Mouse (Mus musculus) embryonic facial prominence, embryonic 11.5 days (tissue): ENCODE data around the gene Tlcd2. TPM values are rescaled to one million over a fixed set of nuclear protein-coding genes. Genes with fewer than 3 reads are reported as not detected.

Experiments
- ATAC-seq: fragments of 200-750 bp; cut with Nextera tagmentation; replicated peaks from 2 replicates; pipeline ENCODE4 v1.8.0; 2017; ENCODE audit warnings: low read depth; ENCODE audit not compliant: insufficient number of reproducible peaks, low FRiP score, low TSS enrichment
- DNase-seq: peaks from one replicate; pipeline ENCODE4 v3.0.0-alpha.2; 2015; ENCODE audit warnings: low spot score
- H3K27ac ChIP-seq: fragments of 300-500 bp; sonication (generic); replicated peaks from 2 replicates; pipeline ENCODE4 v1.5.1; 2014; ENCODE audit warnings: mild to moderate bottlenecking, low read depth, low read length, control low read depth
- H3K27me3 ChIP-seq: fragments of 300-500 bp; sonication (generic); 2 replicates; pipeline ENCODE4 v1.6.1; 2014; ENCODE audit warnings: mild to moderate bottlenecking, low read length, moderate library complexity, mixed read lengths; ENCODE audit not compliant: control insufficient read depth, insufficient read depth
- H3K36me3 ChIP-seq: fragments of 300-500 bp; sonication (generic); replicated peaks from 2 replicates; pipeline ENCODE4 v1.6.1; 2014; ENCODE audit warnings: low read depth, mild to moderate bottlenecking, low read length, moderate library complexity, mixed read lengths; ENCODE audit not compliant: control insufficient read depth, insufficient read depth
- H3K4me1 ChIP-seq: fragments of 300-500 bp; sonication (generic); 2 replicates; pipeline ENCODE4 v1.6.1; 2014; ENCODE audit warnings: low read length, mixed read lengths; ENCODE audit not compliant: control insufficient read depth, insufficient read depth
- H3K4me2 ChIP-seq: fragments of 300-500 bp; sonication (generic); 2 replicates; pipeline ENCODE4 v1.6.1; 2014; ENCODE audit warnings: low read depth, mild to moderate bottlenecking, control low read depth, low read length, moderate library complexity
- H3K4me3 ChIP-seq: fragments of 300-500 bp; sonication (generic); 2 replicates; pipeline ENCODE4 v1.5.1; 2014; ENCODE audit warnings: low read depth, low read length, control low read depth
- H3K9ac ChIP-seq: fragments of 300-500 bp; sonication (generic); replicated peaks from 2 replicates; pipeline ENCODE4 v1.6.1; 2014; ENCODE audit warnings: mild to moderate bottlenecking, control low read depth, low read length
- H3K9me3 ChIP-seq: fragments of 300-500 bp; sonication (generic); replicated peaks from 2 replicates; pipeline ENCODE4 v1.6.1; 2016; ENCODE audit warnings: mild to moderate bottlenecking, low read length, inconsistent platforms, mixed read lengths; ENCODE audit not compliant: control insufficient read depth
- WGBS: fragments of 180-500 bp; shearing (Covaris S2); extraction: QIAGEN DNeasy Blood & Tissue Kit; methylation state at CpG from one replicate; pipeline ENCODE4 v1.1.7; 2014; 5-methylcytosine and 5-hydroxymethylcytosine counted together
- polyA plus RNA-seq: library from polyadenylated mRNA; unstranded; fragments of >200 nt; fragmentation: Nextera tagmentation; extraction: Ambion mirVana; gene quantifications from 2 replicates; pipeline ENCODE4 v1.2.1, GENCODE M21; 2014

Gene Tlcd2
- polyA plus RNA-seq, 1 experiment from 2014 or later = 15.4 TPM

DNA sequence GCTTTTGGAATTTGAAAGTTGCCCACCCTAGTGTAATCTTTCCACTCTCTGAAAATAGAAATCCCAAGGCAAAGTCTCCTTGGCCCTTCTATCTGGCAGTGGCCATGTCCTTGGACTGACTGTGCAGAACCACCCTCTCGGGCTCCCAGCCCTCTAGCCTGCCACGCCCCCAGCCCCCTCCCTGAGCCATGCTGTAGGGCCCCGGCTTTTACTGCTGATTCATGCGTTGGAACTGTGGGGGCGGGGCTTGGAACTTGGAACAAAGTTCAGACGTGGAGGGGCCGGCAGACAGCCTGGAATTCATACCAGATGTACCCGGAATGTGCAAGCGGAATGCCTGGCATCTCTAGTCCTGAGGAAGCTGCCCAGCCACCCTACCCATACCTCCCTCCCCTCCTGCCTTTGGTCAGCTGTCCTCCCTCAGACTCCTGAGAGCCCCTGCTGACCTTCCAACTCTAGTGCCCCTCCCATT, 1.4 kb downstream of the Tlcd2 start:
- peak; percentile 95 for DNase-seq
- WGBS = 2% methylated on average over 9 of the region's 9 CpGs
- H3K36me3 ChIP-seq = no peaks in the 10 kb centered on the region
- peak overlapping the region; percentile 63; the same call in 1 of the 2 replicates for H3K4me3 ChIP-seq
- peak overlapping the region; percentile 44; the same call in 1 of the 2 replicates for H3K27ac ChIP-seq
- H3K4me2 ChIP-seq = peak overlapping the region; percentile 95
- peaks cover 6% of the 10 kb centered on the region; the same call in 1 of the 2 replicates for H3K4me1 ChIP-seq
- H3K9ac ChIP-seq = no peak overlapping the region; the same call in 1 of the 2 replicates
- no peaks in the 10 kb centered on the region for H3K9me3 ChIP-seq
- H3K27me3 ChIP-seq = no peaks in the 10 kb centered on the region
- no peak for ATAC-seq

DNA sequence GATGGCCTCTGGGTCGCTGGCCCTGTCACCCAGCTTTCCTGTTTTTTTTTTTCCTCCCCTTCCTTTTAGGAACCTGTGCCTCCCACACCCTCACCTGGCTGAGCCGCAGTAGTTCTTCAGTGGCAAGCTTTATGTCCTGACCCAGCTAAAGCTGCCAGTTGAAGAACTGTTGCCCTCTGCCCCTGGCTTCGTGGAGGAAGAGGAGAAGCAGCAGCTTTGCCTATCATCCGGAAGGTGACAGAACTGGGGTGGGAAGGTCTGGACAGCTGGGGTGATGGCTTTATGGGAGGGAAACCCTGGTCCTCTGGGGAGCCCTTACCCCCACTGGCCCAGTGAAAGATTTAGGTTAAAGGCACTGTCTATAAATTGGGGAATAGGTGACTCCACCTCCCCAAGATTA, 2.1 kb downstream of the Tlcd2 start:
- no peak overlapping the region for H3K27ac ChIP-seq
- no peak overlapping the region for H3K4me3 ChIP-seq

DNA sequence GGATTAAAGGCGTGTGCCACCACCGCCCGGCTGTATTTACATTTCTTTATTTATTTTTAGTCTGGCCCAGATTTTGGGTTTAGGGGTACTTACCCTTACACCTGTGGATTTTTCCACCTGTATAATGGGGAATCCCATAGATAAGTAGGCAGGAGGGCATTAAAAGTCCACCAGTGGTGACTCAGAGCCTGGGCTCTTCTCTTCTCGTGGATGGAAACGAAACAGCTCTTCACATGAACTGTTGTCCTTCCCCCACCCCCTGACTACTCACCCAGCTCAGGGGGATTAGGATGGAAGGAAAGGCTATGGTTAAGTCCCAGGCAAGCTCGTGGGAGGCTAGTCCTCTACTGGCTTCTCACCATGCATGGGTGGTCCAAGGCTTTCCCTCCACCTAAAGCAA, 2.9 kb downstream of the Tlcd2 start:
- WGBS = 90% methylated on average over 6 of the region's 6 CpGs
- Histone ChIP-seq H3K9ac (no peak overlapping the region), H3K27ac (no peak overlapping the region), H3K9me3 (no peaks in the 10 kb centered on the region), H3K36me3 (no peaks in the 10 kb centered on the region), H3K27me3 (no peaks in the 10 kb centered on the region), H3K4me2 (no peak overlapping the region), H3K4me3 (no peak overlapping the region), H3K4me1 (peaks cover 6% of the 10 kb centered on the region; the same call in 1 of the 2 replicates)
- no peak for ATAC-seq
- no peak for DNase-seq

More for the DNA sequence above, 2.1 kb downstream of the Tlcd2 start:
- Histone ChIP-seq H3K9me3 (no peaks in the 10 kb centered on the region), H3K4me2 (no peak overlapping the region), H3K9ac (no peak overlapping the region), H3K27me3 (no peaks in the 10 kb centered on the region), H3K36me3 (no peaks in the 10 kb centered on the region), H3K4me1 (peaks cover 6% of the 10 kb centered on the region; the same call in 1 of the 2 replicates)
- WGBS = 59% methylated on average over 4 of the region's 4 CpGs
- ATAC-seq = no peak
- no peak for DNase-seq

DNA sequence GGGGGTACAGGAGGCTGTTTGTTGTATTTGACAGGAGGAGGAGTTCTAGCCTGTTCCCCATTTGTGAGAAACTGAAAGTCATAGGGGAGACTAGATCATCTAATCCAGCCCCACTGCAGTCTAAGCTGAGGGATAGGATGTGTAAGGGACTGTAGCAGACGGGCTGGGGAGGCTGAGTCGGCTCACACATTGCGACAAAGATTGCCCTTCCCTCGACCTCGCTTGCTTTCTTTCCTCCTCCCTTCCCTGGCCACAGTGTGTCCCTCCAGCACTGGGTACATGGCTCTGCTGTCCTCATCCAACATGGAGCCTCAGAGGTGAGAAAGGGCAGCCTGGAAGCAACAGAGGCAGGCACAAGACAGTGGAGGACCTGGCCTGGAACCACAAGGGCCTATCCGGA, 3.5 kb downstream of the Tlcd2 start:
- no peaks in the 10 kb centered on the region for H3K36me3 ChIP-seq
- H3K9me3 ChIP-seq = no peaks in the 10 kb centered on the region
- no peak overlapping the region for H3K4me2 ChIP-seq
- peaks cover 5% of the 10 kb centered on the region; the same call in 1 of the 2 replicates for H3K4me1 ChIP-seq
- no peak overlapping the region for H3K27ac ChIP-seq
- DNase-seq (no peak), ATAC-seq (no peak)
- H3K4me3 ChIP-seq = no peak overlapping the region
- H3K27me3 ChIP-seq = no peaks in the 10 kb centered on the region
- no peak overlapping the region for H3K9ac ChIP-seq
- WGBS = 86% methylated on average over 6 of the region's 6 CpGs

DNA sequence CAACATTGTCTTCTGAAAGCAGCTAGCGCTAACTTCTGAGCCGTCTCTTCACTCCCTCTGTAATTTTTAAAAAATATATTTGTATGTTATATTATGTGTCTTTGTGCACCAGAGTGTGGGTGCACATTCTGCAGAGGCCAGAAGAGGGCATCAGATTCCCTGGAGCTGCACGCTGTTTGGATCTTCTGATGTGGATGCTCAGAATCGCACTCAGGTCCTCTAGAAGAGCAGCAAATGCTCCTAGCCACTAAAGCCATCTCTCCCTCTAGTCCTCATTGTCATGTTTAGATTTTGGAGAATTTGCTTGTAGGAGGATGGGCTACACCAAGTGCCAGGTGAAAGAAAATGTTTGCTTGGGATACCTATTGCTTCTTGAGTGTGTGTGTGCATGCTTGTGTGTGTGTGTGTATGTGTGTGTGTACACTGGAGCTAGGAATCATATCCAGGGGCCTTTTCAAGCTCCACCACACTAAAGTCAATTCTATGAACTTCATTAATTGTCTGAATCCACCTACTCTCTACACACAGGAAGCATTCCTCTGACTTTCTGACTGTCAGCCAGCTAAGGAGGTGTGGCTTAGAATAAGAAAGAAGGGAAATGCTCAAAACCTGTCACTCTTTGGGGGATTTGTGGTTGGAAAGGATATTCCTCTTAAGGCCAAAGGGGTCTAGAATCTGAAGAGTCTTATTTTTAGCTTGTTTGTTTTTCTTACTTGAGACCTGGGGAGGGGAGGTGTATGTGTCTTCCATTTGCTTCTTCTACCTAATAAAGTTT, 5.4 kb downstream of the Tlcd2 start:
- Histone ChIP-seq H3K9me3 (no peaks in the 10 kb centered on the region), H3K36me3 (no peaks in the 10 kb centered on the region), H3K4me1 (peaks cover 4% of the 10 kb centered on the region; the same call in 1 of the 2 replicates), H3K4me3 (no peak overlapping the region), H3K9ac (no peak overlapping the region), H3K27ac (no peak overlapping the region), H3K4me2 (no peak overlapping the region), H3K27me3 (no peaks in the 10 kb centered on the region)
- DNase-seq = no peak
- ATAC-seq = no peak
- WGBS = 93% methylated on average over 4 of the region's 4 CpGs

DNA sequence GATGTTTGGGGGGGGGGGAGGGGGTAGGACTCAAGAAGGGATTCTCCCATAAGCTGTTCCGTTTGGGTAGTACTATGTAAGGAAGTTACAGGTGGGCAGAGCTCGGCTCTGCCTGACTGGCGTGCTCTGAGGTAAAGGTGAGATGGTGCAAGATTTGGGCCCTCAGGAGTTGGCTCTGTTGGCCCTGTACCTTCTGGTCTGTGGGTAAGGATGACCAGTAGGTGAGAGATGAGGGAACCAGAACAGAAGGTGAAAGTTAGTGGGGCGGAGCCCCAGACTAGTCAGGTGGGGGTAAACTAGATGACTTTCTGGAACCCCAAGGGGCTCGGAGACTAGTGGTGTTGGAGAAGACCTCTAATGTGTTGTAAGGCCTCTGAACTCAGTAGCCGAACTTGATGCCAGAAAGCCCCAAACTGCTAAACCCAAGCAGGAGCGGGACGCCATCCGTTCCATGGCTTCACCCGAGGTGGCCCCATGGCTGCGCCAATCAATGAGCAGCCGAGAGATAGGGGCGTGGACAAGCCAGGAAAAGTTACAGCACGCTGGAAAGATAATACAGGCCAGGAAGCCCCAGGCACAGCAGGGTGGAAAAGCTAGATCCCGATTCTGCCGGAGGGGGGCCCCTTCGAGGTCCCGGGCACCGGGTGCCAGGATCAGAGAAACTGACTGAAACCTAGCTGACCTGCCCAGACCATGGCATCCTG, 6.1 kb downstream of the Tlcd2 start:
- Histone ChIP-seq H3K9ac (peak overlapping the region; percentile 59), H3K27ac (no peak overlapping the region), H3K4me3 (peak overlapping the region; percentile 38), H3K9me3 (no peaks in the 10 kb centered on the region), H3K4me2 (peak overlapping the region; percentile 79), H3K27me3 (no peaks in the 10 kb centered on the region), H3K4me1 (no peaks in the 10 kb centered on the region), H3K36me3 (no peaks in the 10 kb centered on the region)
- peak; percentile 71 for DNase-seq
- 18% methylated on average over 18 of the region's 19 CpGs for WGBS
- peak; percentile 60 for ATAC-seq

DNA sequence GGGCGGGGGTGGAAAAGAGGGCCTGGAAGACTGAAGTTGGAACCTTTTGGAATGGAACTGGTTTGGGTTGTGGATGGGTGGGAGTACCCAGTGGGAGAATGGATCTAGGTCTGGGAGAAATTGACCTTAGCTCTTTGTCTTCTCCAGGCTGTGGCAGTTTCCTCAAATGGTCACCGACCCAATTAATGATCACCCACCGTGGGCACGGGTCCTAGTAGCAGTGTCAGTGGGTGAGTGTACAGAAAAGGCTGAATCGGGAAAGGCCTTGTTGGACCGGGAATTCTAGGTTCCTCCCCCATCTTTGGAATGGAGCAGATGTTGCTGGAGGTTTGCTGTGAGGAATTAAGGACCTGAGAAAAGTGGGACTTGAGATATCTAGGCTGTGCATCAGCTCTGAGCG, 6.9 kb downstream of the Tlcd2 start:
- peak overlapping the region; percentile 59 for H3K9ac ChIP-seq
- DNase-seq = no peak
- no peak for ATAC-seq
- H3K4me1 ChIP-seq = no peaks in the 10 kb centered on the region
- H3K4me3 ChIP-seq = peak overlapping the region; percentile 38
- H3K36me3 ChIP-seq = no peaks in the 10 kb centered on the region
- peak overlapping the region; percentile 79 for H3K4me2 ChIP-seq
- no peaks in the 10 kb centered on the region for H3K27me3 ChIP-seq
- WGBS = 65% methylated on average over 7 of the region's 7 CpGs
- H3K27ac ChIP-seq = no peak overlapping the region
- H3K9me3 ChIP-seq = no peaks in the 10 kb centered on the region

DNA sequence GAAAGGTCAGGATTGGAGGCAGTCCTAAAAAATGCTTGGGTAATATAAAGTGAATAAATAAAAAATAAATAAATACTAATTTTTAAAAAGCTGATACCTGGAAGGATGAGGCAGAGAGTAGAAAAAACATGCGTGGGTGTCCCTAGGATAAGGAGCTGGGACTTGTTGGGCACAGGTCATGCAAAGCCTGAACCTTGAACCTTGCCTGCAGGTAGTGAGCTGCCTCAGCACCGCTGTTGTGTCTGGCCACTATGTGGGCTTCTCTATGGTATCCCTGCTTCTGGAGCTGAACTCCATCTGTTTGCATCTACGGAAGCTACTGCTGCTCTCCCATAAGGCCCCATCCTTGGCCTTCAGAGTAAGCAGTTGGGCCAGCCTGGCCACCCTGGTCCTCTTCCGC, 7.7 kb downstream of the Tlcd2 start:
- DNase-seq = no peak
- Histone ChIP-seq H3K4me3 (no peak overlapping the region), H3K4me2 (no peak overlapping the region), H3K9me3 (no peaks in the 10 kb centered on the region), H3K27me3 (no peaks in the 10 kb centered on the region), H3K27ac (no peak overlapping the region), H3K36me3 (no peaks in the 10 kb centered on the region), H3K4me1 (no peaks in the 10 kb centered on the region), H3K9ac (no peak overlapping the region)
- no peak for ATAC-seq
- WGBS = 86% methylated on average over 4 of the region's 4 CpGs
